Mouse (Mus musculus) right cerebral cortex, postnatal 4 days (tissue): Measurements from ENCODE around the gene Cnot1.

Experiments
- DNase-seq: peaks from one replicate; pipeline ENCODE4 v3.0.0-alpha.2; 2022

Cnot1 gene

DNA sequence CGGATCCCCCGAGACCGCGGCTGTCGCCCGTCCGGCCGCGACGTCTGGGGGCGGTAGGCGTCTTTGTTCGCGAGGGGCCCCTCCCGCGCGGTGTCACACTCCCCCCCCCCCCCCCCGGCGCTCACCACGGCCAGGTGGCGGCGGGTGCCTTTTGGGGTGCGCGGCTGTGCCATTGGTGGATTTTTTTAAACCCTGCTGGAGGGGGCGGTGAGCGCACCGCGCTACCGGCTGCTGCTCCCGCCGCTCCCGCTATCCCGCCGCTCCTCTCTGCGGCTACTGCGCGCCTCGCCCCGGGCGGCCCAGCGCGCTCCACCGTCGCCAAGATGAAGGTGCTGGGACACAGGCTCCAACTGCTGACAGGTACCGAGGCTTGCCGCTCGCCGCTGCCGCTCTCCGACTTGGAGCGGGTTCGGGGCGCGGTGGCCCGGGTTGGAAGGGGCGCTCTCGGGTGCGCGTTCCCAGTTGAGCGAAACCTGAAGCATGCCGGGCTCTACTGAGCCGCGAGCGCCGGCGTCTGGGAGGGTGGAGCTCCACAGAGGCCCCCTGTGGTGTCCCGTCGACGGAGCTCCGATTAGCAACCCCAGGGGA lies 129.1 kb downstream of the Cnot1 start:
- peak; percentile 57 for DNase-seq

DNA sequence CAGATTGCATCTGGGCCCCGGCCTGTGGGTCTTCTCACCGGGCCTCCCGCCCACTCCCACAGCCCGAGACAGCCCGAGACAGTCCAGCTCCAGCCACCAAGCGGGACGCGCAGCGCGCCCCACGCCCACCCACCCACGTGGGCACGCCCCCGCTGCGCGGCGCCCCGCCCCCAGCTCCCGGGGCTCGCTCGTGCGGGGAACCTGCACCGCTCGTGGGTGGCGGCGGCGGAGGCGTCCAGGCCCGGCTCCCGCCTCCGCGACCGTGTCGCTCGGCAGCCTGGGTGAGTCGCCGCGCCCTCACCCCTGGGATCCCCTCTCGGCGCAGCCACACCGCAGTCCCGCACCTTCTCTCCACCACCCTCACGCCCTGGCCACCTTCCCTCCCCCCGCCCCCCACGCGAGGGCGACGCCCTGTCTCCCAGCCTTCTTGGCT lies 129.7 kb downstream of the Cnot1 start:
- DNase-seq, result peak; percentile 69

DNA sequence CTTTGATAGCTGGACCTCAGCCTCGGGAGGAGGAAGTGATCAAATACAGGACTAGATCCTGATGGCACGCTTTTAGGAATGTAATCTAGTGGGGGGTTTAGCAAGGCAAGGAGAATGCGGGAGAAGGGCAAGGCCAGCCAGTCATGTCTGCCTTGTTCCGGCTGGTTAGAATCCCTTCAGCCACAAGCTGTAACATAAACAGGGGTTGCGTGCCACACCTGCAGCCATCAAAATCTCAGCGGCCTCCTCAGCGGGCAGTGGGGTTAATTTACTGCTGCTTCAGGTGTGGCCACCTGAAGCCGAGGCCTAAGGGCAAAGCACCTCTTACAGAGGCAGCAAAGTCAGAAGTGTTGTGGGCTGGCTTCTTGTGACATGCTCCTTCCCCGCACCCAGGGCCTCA lies 130.6 kb downstream of the Cnot1 start, which contains the start of gene Ndrg4:
Ndrg4 (plus strand) TSS at position 350 of the 400 bp plus-strand sequence.
- DNase-seq, result no peak

DNA sequence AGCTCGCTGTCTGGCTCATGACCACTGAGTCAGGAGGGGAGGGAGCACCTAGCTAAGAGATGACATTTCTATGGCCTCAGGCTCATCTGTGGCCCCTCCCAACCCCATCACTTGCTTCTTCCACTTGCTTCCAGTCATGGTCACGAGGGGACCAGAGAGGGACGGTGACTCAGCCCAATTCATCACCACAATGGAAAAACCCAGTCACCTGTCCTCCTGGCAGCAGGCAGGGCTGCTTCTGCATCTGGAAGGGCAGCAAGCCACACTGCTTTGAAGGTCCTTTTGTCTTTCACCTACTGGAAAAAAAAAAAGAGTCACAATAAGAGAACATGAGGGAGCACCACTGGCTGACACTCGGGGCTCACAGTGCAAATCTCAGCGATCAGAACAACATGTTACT lies 134.5 kb downstream of the Cnot1 start:
- DNase-seq, result no peak

DNA sequence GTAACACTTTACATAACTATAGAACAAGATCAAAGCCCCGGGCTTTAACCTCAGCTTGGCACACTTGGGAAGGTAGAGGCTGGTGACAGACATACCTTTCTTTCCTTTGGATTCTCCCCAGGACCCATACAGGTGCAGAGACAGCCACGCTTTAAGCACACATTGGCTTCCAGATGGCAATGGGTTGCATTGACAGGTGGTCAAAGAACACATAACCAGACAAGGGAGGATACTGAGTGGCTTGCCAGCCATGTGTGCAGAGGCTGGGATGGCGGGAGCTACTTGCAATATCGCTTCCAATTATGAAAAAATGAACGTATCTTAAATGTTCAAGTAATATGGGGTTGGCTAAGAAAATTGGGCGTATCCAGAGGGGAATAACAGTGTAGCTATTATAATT lies 135.4 kb downstream of the Cnot1 start:
- DNase-seq, result no peak

DNA sequence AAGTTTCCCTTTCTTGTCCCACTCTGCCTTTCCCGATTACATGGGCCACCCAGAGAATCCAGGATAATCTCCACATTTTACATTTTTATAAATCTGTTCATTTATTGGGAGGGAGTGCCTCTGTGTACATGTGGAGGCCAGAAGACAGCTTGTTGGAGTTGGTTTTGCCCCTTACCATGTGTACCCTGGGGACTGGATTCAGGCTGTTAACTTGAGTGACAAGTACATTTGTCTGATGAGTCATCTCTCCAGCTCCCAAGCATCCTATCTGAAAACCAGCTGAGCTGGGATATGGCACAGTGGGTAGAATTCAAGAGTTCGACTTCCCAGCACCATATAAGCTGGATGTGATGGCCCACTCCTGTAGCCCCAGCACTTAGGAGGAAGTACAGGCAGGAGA lies 137.3 kb downstream of the Cnot1 start:
- DNase-seq, result no peak
